Mouse (Mus musculus) 416B (cell line): Measurements from ENCODE around the gene Defa20.
"Not testable (repeated sequence)": the region's sequence is repeated elsewhere in the genome, so short reads cannot be mapped to it uniquely, and the experiment has no call there.

Experiments used
- DNase-seq: peaks from one replicate; pipeline ENCODE4 v3.0.0; 2011; ENCODE audit warnings: low read depth

Gene Defa20

GRCm38 (mm10) chr8:21508958-21509357, at the start of gene Defa20:
TSS of gene Defa20 (plus strand) at chr8:21509258.
- not testable (repeated sequence) for DNase-seq

- not testable (repeated sequence) for DNase-seq
Observed at GRCm38 (mm10) chr8:21528732-21529131, 19.7 kb downstream of the Defa20 start, which contains the start of gene Defa32. TSS of gene Defa32 (plus strand) at chr8:21529032.
